Mouse (Mus musculus) kidney, postnatal 0 days (tissue): Measurements from ENCODE around the gene Hlf. TPM values are rescaled to one million over a fixed set of nuclear protein-coding genes. Genes with fewer than 3 reads are reported as not detected.
A peak's percentile ranks its signal among the peaks of the same experiment; 100 is the strongest.

Experiments used
- ATAC-seq: fragments of 200-750 bp; cut with Nextera tagmentation; replicated peaks from 2 replicates; pipeline ENCODE4 v1.8.0; 2017; ENCODE audit warnings: low read depth, moderate number of reproducible peaks, moderate TSS enrichment, moderate library complexity; ENCODE audit not compliant: low FRiP score
- DNase-seq: peaks from one replicate; pipeline ENCODE4 v3.0.0-alpha.2; 2016; ENCODE audit warnings: low spot score
- H3K27ac ChIP-seq: fragments of 300-500 bp; sonication (generic); 2 replicates; pipeline ENCODE4 v1.5.1; 2014; ENCODE audit warnings: mild to moderate bottlenecking
- H3K27me3 ChIP-seq: fragments of 300-500 bp; sonication (generic); 2 replicates; pipeline ENCODE4 v1.6.1; 2014; ENCODE audit warnings: low read length, mixed read lengths; ENCODE audit not compliant: insufficient read depth
- H3K36me3 ChIP-seq: fragments of 300-500 bp; sonication (generic); 2 replicates; pipeline ENCODE4 v1.6.1; 2014; ENCODE audit warnings: low read length, mixed read lengths; ENCODE audit not compliant: insufficient read depth
- H3K4me1 ChIP-seq: fragments of 300-500 bp; sonication (generic); replicated peaks from 2 replicates; pipeline ENCODE4 v1.6.1; 2014; ENCODE audit warnings: antibody characterized with exemption, low read length, mixed read lengths; ENCODE audit not compliant: insufficient read depth
- H3K4me2 ChIP-seq: fragments of 300-500 bp; sonication (generic); 2 replicates; pipeline ENCODE4 v1.6.1; 2014; ENCODE audit warnings: mild to moderate bottlenecking, low read length, moderate library complexity, mixed read lengths
- H3K4me3 ChIP-seq: fragments of 300-500 bp; sonication (generic); replicated peaks from 2 replicates; pipeline ENCODE4 v1.5.1; 2014; ENCODE audit warnings: low read depth, low read length
- H3K9ac ChIP-seq: fragments of 300-500 bp; sonication (generic); 2 replicates; pipeline ENCODE4 v1.6.1; 2014; ENCODE audit warnings: low read depth, low read length
- H3K9me3 ChIP-seq: fragments of 300-500 bp; sonication (generic); replicated peaks from 2 replicates; pipeline ENCODE4 v1.6.1; 2016; ENCODE audit warnings: low read length, inconsistent platforms, mixed read lengths
- CTCF ChIP-seq: IDR thresholded peaks from 2 replicates; pipeline ENCODE4 v1.5.1; 2016; ENCODE audit warnings: antibody characterized with exemption, low read depth, mild to moderate bottlenecking, moderate library complexity
- WGBS: fragments of 180-500 bp; shearing (Covaris S2); extraction: QIAGEN DNeasy Blood & Tissue Kit; methylation state at CpG from one replicate; pipeline ENCODE4 v1.1.7; 2014; 5-methylcytosine and 5-hydroxymethylcytosine counted together
- polyA plus RNA-seq: library from polyadenylated mRNA; unstranded; fragments of >200 nt; fragmentation: Nextera tagmentation; extraction: Ambion mirVana; gene quantifications from 2 replicates; pipeline ENCODE4 v1.2.1, GENCODE M21; 2015

The Hlf gene
- polyA plus RNA-seq, 1 experiment from 2014 or later: 2.6 TPM

- H3K27ac ChIP-seq: no peak overlapping the region
- 91% methylated on average over 9 of the region's 9 CpGs for WGBS
- DNase-seq (no peak), ATAC-seq (no peak)
- no peak for TF ChIP-seq CTCF
- H3K36me3 ChIP-seq: no peaks in the 10 kb centered on the region
- no peak overlapping the region for H3K9ac ChIP-seq
- H3K4me1 ChIP-seq: peaks cover 5% of the 10 kb centered on the region; the same call in 1 of the 2 replicates
- H3K4me3 ChIP-seq: no peak overlapping the region
- H3K4me2 ChIP-seq: no peak overlapping the region
- no peaks in the 10 kb centered on the region for H3K27me3 ChIP-seq
- no peaks in the 10 kb centered on the region for H3K9me3 ChIP-seq
These were observed 14.3 kb downstream of the Hlf start for GRCm38 (mm10) chr11:90376436-90376835.

- no peak for TF ChIP-seq CTCF
- Histone ChIP-seq H3K36me3 (no peaks in the 10 kb centered on the region), H3K9ac (0 out of 2 replicates have a peak overlapping the region, but pooled peaks have one; percentile 5), H3K9me3 (no peaks in the 10 kb centered on the region), H3K4me2 (no peak overlapping the region), H3K4me3 (no peak overlapping the region), H3K27me3 (no peaks in the 10 kb centered on the region), H3K4me1 (peaks cover 37% of the 10 kb centered on the region), H3K27ac (peak overlapping the region; percentile 93)
- DNase-seq (no peak), ATAC-seq (no peak)
- WGBS: 45% methylated on average over 8 of the region's 8 CpGs
These were observed 19.1 kb downstream of the Hlf start for GRCm38 (mm10) chr11:90371470-90372100.

- Histone ChIP-seq H3K4me3 (no peak overlapping the region), H3K27me3 (no peaks in the 10 kb centered on the region), H3K9me3 (no peaks in the 10 kb centered on the region), H3K4me2 (peak overlapping the region; percentile 43), H3K9ac (peak overlapping the region; percentile 42; the same call in 1 of the 2 replicates), H3K4me1 (peaks cover 37% of the 10 kb centered on the region), H3K27ac (peak overlapping the region; percentile 93), H3K36me3 (no peaks in the 10 kb centered on the region)
- DNase-seq (peak; percentile 57), ATAC-seq (peak; percentile 59; the same call in 1 of the 2 replicates)
- TF ChIP-seq CTCF: no peak
- WGBS: 9% methylated on average over 11 of the region's 11 CpGs
These were observed 19.9 kb downstream of the Hlf start for GRCm38 (mm10) chr11:90370789-90371291.

- H3K9ac ChIP-seq: 0 out of 2 replicates have a peak overlapping the region, but pooled peaks have one; percentile 42
- H3K4me3 ChIP-seq: no peak overlapping the region
- no peaks in the 10 kb centered on the region for H3K9me3 ChIP-seq
- no peaks in the 10 kb centered on the region for H3K36me3 ChIP-seq
- 36% methylated on average over 11 of the region's 11 CpGs for WGBS
- no peaks in the 10 kb centered on the region for H3K27me3 ChIP-seq
- H3K4me1 ChIP-seq: peaks cover 37% of the 10 kb centered on the region
- H3K27ac ChIP-seq: peak overlapping the region; percentile 93
- H3K4me2 ChIP-seq: peak overlapping the region; percentile 43
- DNase-seq: no peak
- TF ChIP-seq CTCF: no peak
- ATAC-seq: no peak
These were observed 20.3 kb downstream of the Hlf start for GRCm38 (mm10) chr11:90370367-90370766.

GRCm38 (mm10) chr11:90369605-90370004 is 21.1 kb downstream of the Hlf start:
- WGBS: 9% methylated on average over 8 of the region's 8 CpGs

GRCm38 (mm10) chr11:90369115-90369514 is 21.6 kb downstream of the Hlf start:
- 12% methylated on average over 7 of the region's 7 CpGs for WGBS
- Histone ChIP-seq H3K27ac (peak overlapping the region; percentile 93), H3K9ac (no peak overlapping the region; the same call in 1 of the 2 replicates), H3K4me2 (peak overlapping the region; percentile 1; the same call in 1 of the 2 replicates), H3K4me1 (peaks cover 37% of the 10 kb centered on the region), H3K4me3 (no peak overlapping the region), H3K36me3 (no peaks in the 10 kb centered on the region), H3K27me3 (no peaks in the 10 kb centered on the region), H3K9me3 (no peaks in the 10 kb centered on the region)
- TF ChIP-seq CTCF: no peak
- DNase-seq (peak; percentile 67), ATAC-seq (no peak)

More at GRCm38 (mm10) chr11:90369605-90370004, 21.1 kb downstream of the Hlf start:
- Histone ChIP-seq H3K4me3 (no peak overlapping the region), H3K4me1 (peaks cover 37% of the 10 kb centered on the region), H3K27ac (peak overlapping the region; percentile 93), H3K4me2 (peak overlapping the region; percentile 1; the same call in 1 of the 2 replicates), H3K9me3 (no peaks in the 10 kb centered on the region), H3K27me3 (no peaks in the 10 kb centered on the region), H3K9ac (no peak overlapping the region; the same call in 1 of the 2 replicates), H3K36me3 (no peaks in the 10 kb centered on the region)
- TF ChIP-seq CTCF: no peak
- DNase-seq: peak; percentile 94
- peak; percentile 71 for ATAC-seq
